Mouse (Mus musculus): Measurements from ENCODE around the gene Trim72. TPM values are rescaled to one million over a fixed set of nuclear protein-coding genes. Genes with fewer than 3 reads are reported as not detected.

Gene Trim72
- total and polyA plus RNA-seq, 3 experiments: 0.13 TPM; not detected in 2

DNA sequence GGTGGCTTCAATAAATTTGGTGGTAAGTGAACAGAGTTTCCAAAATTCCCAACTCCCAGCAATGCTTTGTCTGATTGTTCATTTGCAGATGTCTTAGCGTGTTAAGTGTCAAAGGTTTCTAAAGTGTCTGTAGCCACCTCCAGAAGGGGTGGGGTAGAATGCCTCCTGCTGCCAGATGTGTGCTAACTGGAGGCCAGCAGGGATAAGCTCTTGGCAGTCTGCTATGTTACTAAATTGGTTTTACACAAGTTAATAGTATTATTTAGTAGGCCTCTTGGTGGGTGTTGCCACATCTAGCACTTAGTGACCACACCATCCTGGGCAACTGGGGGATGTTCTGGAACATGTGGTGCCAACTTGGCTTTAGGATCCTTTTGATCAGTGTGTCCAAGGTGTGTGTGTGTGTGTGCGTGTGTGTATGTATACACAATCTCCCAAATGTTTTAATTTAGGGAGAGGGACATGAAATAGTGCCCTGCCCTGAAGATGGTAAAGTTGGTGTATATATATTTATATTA, 29.3 kb upstream of the Trim72 start:
- Histone ChIP-seq H3K9ac (ENCODE audit: insufficient read depth, low read depth) (no peak overlapping the region), H3K9me3 (replicated peaks; ENCODE audit: low read length) (no peaks in the 10 kb centered on the region), H3K79me2 (replicated peaks; ENCODE audit: control insufficient read depth, extremely low read depth, insufficient read depth, poor library complexity, severe bottlenecking) (peaks cover 51% of the 10 kb centered on the region), H3K4me3 (replicated peaks in 1 of 3; ENCODE audit: low read depth in 2 of 3, low read length in 2 of 3, poor library complexity in 1 of 3) (no peak overlapping the region), H3K27ac (ENCODE audit: insufficient read depth, low read depth) (no peak overlapping the region), H3K4me1 (ENCODE audit: control insufficient read depth in 1 of 2, insufficient read depth in 2 of 2) (peaks cover 0 to 21% of the 10 kb centered on the region in 2 experiments; a peak in 3 of 4 replicates), H3K4me2 (ENCODE audit: insufficient read depth, low read depth, poor library complexity, severe bottlenecking) (no peak overlapping the region), H3K27me3 (replicated peaks) (no peaks in the 10 kb centered on the region), H3K36me3 (replicated peaks in 1 of 2; ENCODE audit: control insufficient read depth in 1 of 2, insufficient read depth in 1 of 2, low read length in 1 of 2) (peaks cover 66 to 94% of the 10 kb centered on the region in 2 experiments)
- no peak for DNase-seq (ENCODE audit: extremely low read depth)
- no peak for TF ChIP-seq EP300 (IDR thresholded peaks at IDR 0.05; ENCODE audit: low read length)
- TF ChIP-seq MAZ (IDR thresholded peaks at IDR 0.05; ENCODE audit: low read depth, low read length): no peak
- no peak for TF ChIP-seq KAT2A (IDR thresholded peaks at IDR 0.05; ENCODE audit: insufficient replicate concordance, low read length)
- TF ChIP-seq ZKSCAN1 (IDR thresholded peaks at IDR 0.05; ENCODE audit: borderline replicate concordance, low read depth, low read length): no peak
- no peak for TF ChIP-seq CHD2 (IDR thresholded peaks at IDR 0.05; ENCODE audit: low read length)
- TF ChIP-seq TCF12 (IDR thresholded peaks at IDR 0.05; ENCODE audit: low read depth, low read length): no peak
- TF ChIP-seq USF1 (IDR thresholded peaks at IDR 0.05; ENCODE audit: low read depth, low read length): no peak
- no peak for TF ChIP-seq POLR2A (IDR thresholded peaks at IDR 0.05; ENCODE audit: low read depth, low read length)
- TF ChIP-seq MEF2A (IDR thresholded peaks at IDR 0.05; ENCODE audit: borderline replicate concordance, low read depth, low read length): no peak
- no peak for TF ChIP-seq MAX (IDR thresholded peaks at IDR 0.05; ENCODE audit: low read length)
- no peak for TF ChIP-seq IRF4 (IDR thresholded peaks at IDR 0.05; ENCODE audit: low read depth, low read length)
- no peak for TF ChIP-seq NELFE (IDR thresholded peaks at IDR 0.05; ENCODE audit: low read depth, low read length)
- TF ChIP-seq RCOR1 (conservative IDR thresholded peaks at IDR 0.05; ENCODE audit: low read depth, low read length): no peak
- no peak for TF ChIP-seq SIN3A (IDR thresholded peaks at IDR 0.05; ENCODE audit: low read length)
- in situ Hi-C loops (cut with MboI; ENCODE audit: low pct_ligation_motif_present, low pct_unique_long_range_greater_than_20kb, low sequenced_read_pairs) (no loop called here), dilution Hi-C loops (cut with MboI; ENCODE audit: extremely low pct_ligation_motif_present, extremely low pct_unique_long_range_greater_than_20kb, low sequenced_read_pairs) (no loop called here)

DNA sequence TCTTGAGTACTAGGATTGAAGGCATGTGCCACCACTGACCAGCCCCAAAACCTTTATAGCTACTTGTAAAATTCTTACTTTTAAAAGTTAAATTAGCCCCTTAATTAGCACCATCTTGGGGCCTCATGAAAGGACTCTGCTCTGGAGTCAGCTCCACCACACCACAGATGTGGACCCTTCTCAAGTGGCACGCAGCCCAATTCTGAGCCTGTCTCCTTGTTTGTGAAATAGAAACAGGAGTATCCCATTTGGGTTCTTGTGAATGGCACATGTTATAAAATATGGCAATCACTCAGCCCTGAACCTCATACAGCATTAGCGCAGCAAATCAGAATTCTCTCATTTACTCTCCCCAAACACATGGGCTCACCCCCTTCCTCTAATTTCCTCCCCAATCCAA, 24.9 kb upstream of the Trim72 start:
- peaks cover 0 to 4% of the 10 kb centered on the region in 2 experiments; a peak in 1 of 4 replicates for H3K4me1 ChIP-seq (ENCODE audit: control insufficient read depth in 1 of 2, insufficient read depth in 2 of 2)
- H3K4me3 ChIP-seq (replicated peaks in 1 of 3; ENCODE audit: low read depth in 2 of 3, low read length in 2 of 3, poor library complexity in 1 of 3): no peak overlapping the region
- in situ Hi-C loops (cut with MboI; ENCODE audit: low pct_ligation_motif_present, low pct_unique_long_range_greater_than_20kb, low sequenced_read_pairs) (no loop called here), dilution Hi-C loops (cut with MboI; ENCODE audit: extremely low pct_ligation_motif_present, extremely low pct_unique_long_range_greater_than_20kb, low sequenced_read_pairs) (no loop called here)
- H3K9ac ChIP-seq (ENCODE audit: insufficient read depth, low read depth): no peak overlapping the region
- no peaks in the 10 kb centered on the region for H3K27me3 ChIP-seq (replicated peaks)
- DNase-seq (ENCODE audit: extremely low read depth): no peak
- H3K79me2 ChIP-seq (replicated peaks; ENCODE audit: control insufficient read depth, extremely low read depth, insufficient read depth, poor library complexity, severe bottlenecking): peaks cover 25% of the 10 kb centered on the region
- H3K4me2 ChIP-seq (ENCODE audit: insufficient read depth, low read depth, poor library complexity, severe bottlenecking): no peak overlapping the region
- no peak overlapping the region for H3K27ac ChIP-seq (ENCODE audit: insufficient read depth, low read depth)
- H3K9me3 ChIP-seq (replicated peaks; ENCODE audit: low read length): no peaks in the 10 kb centered on the region
- H3K36me3 ChIP-seq (replicated peaks in 1 of 2; ENCODE audit: control insufficient read depth in 1 of 2, insufficient read depth in 1 of 2, low read length in 1 of 2): peaks cover 74 to 98% of the 10 kb centered on the region in 2 experiments
- TF ChIP-seq TBP (conservative IDR thresholded peaks at IDR 0.05; ENCODE audit: low read depth, low read length): no peak
- TF ChIP-seq SMC3 (IDR thresholded peaks at IDR 0.05; ENCODE audit: low read depth, low read length): no peak
- no peak for TF ChIP-seq JUN (IDR thresholded peaks at IDR 0.05; ENCODE audit: insufficient read depth, low read depth, low read length)
- TF ChIP-seq ZNF384 (IDR thresholded peaks at IDR 0.05; ENCODE audit: low read depth, low read length): no peak
- no peak for TF ChIP-seq MXI1 (IDR thresholded peaks at IDR 0.05; ENCODE audit: low read depth, low read length)
- TF ChIP-seq RCOR1 (conservative IDR thresholded peaks at IDR 0.05; ENCODE audit: low read depth, low read length): no peak
- no peak for TF ChIP-seq POLR2AphosphoS2 (IDR thresholded peaks at IDR 0.05; ENCODE audit: low read depth, low read length)
- no peak for TF ChIP-seq ZC3H11A (IDR thresholded peaks at IDR 0.05; ENCODE audit: low read depth, low read length)
- no peak for TF ChIP-seq NELFE (IDR thresholded peaks at IDR 0.05; ENCODE audit: low read depth, low read length)
- TF ChIP-seq SIN3A (IDR thresholded peaks at IDR 0.05; ENCODE audit: low read length): no peak
- no peak for TF ChIP-seq JUND (conservative IDR thresholded peaks at IDR 0.05; ENCODE audit: low read depth, low read length)
- no peak for TF ChIP-seq UBTF (IDR thresholded peaks at IDR 0.05; ENCODE audit: low read depth, low read length)
- TF ChIP-seq EP300 (IDR thresholded peaks at IDR 0.05; ENCODE audit: low read length): no peak
- TF ChIP-seq GABPA (IDR thresholded peaks at IDR 0.05; ENCODE audit: insufficient replicate concordance, low read depth, low read length): no peak
- no peak for TF ChIP-seq CHD1 (IDR thresholded peaks at IDR 0.05; ENCODE audit: low read depth, low read length)
- TF ChIP-seq MAX (IDR thresholded peaks at IDR 0.05; ENCODE audit: low read length): no peak
- no peak for TF ChIP-seq USF2 (conservative IDR thresholded peaks at IDR 0.05; ENCODE audit: low read depth, low read length)
